In the genomic region with DNA sequence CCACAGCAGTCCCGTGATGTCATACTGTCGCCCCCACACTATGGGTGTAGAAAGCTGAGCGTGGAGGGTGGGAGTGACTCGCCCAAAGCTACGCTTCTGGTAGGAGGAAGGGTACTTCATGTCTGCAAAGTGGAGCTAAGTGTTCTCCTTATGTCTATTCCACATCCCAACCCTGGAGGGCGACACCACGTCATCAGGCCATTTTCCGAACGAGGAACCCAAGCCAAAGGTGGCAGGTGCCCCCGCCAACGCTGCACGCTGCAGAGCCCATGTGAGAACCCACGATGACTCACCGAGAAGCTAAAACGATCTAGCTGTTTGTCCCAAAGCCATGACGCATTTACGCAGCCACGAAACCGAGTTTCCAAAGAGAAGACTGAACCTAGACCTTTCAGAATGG, we compare ENCODE assay signal across 8 mouse cellular contexts. TPM values are rescaled to one million over a fixed set of nuclear protein-coding genes. Genes with fewer than 3 reads are reported as not detected.
A peak's percentile ranks its signal among the peaks of the same experiment; 100 is the strongest.
DNase-seq lines count a peak whose midpoint lies in the region; ATAC-seq and TF ChIP-seq lines count a peak whose summit lies in the region.

No protein-coding gene starts in this region.

- no peak for ATAC-seq in heart, embryonic 16.5 days (replicated peaks; ENCODE audit: extremely low read depth, insufficient read depth, low FRiP score)
- no peak for ATAC-seq in embryonic facial prominence, embryonic 14.5 days (ENCODE audit: low read depth)
- peak; percentile 21; the same call in 1 of the 2 replicates for ATAC-seq in megakaryocyte, adult 5-6 weeks (ENCODE audit: poor library complexity, severe bottlenecking)

- 0 out of 2 replicates have a peak, but pooled peaks cover 3% of the 10 kb centered on the region for H3K9me3 ChIP-seq in heart, embryonic 16.5 days (replicated peaks; ENCODE audit: control insufficient read depth, low read length)
- H3K9me3 ChIP-seq in ES-E14 (ENCODE audit: control insufficient read depth, insufficient read depth, low read depth, low read length) = no peaks in the 10 kb centered on the region
- H3K9me3 ChIP-seq in embryonic facial prominence, embryonic 14.5 days (ENCODE audit: control insufficient read depth, low read length) = no peaks in the 10 kb centered on the region

- DNase-seq in heart, postnatal 10 days = no peak
- no peak for DNase-seq in ES-E14 (ENCODE audit: low read depth, low spot score)
- no peak for DNase-seq in embryonic facial prominence, embryonic 14.5 days (ENCODE audit: low spot score)
- DNase-seq in layer of hippocampus, adult 8-10 months (ENCODE audit: low spot score in 2 of 2) = peak; percentile 87 to 89
- peak; percentile 51 for DNase-seq in thymus, postnatal 4 days
- no peak for DNase-seq in heart, postnatal 14 days

- no peaks in the 10 kb centered on the region for H3K4me1 ChIP-seq in heart, embryonic 16.5 days (ENCODE audit: control insufficient read depth, insufficient read depth, low read length)
- peaks cover 0 to 4% of the 10 kb centered on the region in 2 experiments; a peak in 2 of 4 replicates for H3K4me1 ChIP-seq in ES-E14 (ENCODE audit: control insufficient read depth in 2 of 2, insufficient read depth in 2 of 2, low read length in 2 of 2, poor library complexity in 1 of 2)
- no peaks in the 10 kb centered on the region for H3K4me1 ChIP-seq in embryonic facial prominence, embryonic 14.5 days (ENCODE audit: control insufficient read depth, insufficient read depth, low read length)

- 34% methylated on average over 19 of the region's 19 CpGs for WGBS in heart, embryonic 16.5 days
- 41% methylated on average over 19 of the region's 19 CpGs for WGBS in embryonic facial prominence, embryonic 14.5 days

- intact Hi-C loops in heart, postnatal 10 days (cut with DNase I) = no loop called here
- intact Hi-C loops in heart, postnatal 14 days (cut with DNase I) = no loop called here

- no peaks in the 10 kb centered on the region for H3K36me3 ChIP-seq in heart, embryonic 16.5 days (ENCODE audit: control insufficient read depth, insufficient read depth)
- H3K36me3 ChIP-seq in ES-E14 (ENCODE audit: control insufficient read depth, insufficient read depth, low read length, poor library complexity, severe bottlenecking) = no peaks in the 10 kb centered on the region
- no peaks in the 10 kb centered on the region for H3K36me3 ChIP-seq in embryonic facial prominence, embryonic 14.5 days (ENCODE audit: control insufficient read depth, insufficient read depth, low read length)

- no peak overlapping the region for H3K27ac ChIP-seq in heart, embryonic 16.5 days (ENCODE audit: low read length)
- no peak overlapping the region for H3K27ac ChIP-seq in ES-E14 (ENCODE audit: insufficient read depth, low read depth, low read length, poor library complexity, severe bottlenecking)
- H3K27ac ChIP-seq in embryonic facial prominence, embryonic 14.5 days (replicated peaks; ENCODE audit: low read depth, low read length) = no peak overlapping the region

- no peaks in the 10 kb centered on the region; the same call in 1 of the 2 replicates for H3K27me3 ChIP-seq in heart, embryonic 16.5 days (ENCODE audit: control insufficient read depth, insufficient read depth, low read length)
- H3K27me3 ChIP-seq in embryonic facial prominence, embryonic 14.5 days (replicated peaks; ENCODE audit: control insufficient read depth, insufficient read depth, low read length) = no peaks in the 10 kb centered on the region

- in situ Hi-C loops in ES-E14 (cut with MboI; ENCODE audit: low sequenced_read_pairs in 2 of 2, unreplicated experiment in 2 of 2) = loop anchor here (10.0 to 25.0 kb wide), 2 partner anchors 182 to 195 kb away; partner anchors contain the start of genes Ccdc114 (in 1 of the 2) and Emp3 (in 1 of the 2)

- no peak overlapping the region for H3K9ac ChIP-seq in heart, embryonic 16.5 days (ENCODE audit: low read length)
- no peak overlapping the region for H3K9ac ChIP-seq in ES-E14 (ENCODE audit: insufficient read depth, low read depth, low read length, poor library complexity, severe bottlenecking)
- H3K9ac ChIP-seq in embryonic facial prominence, embryonic 14.5 days (ENCODE audit: low read depth, low read length) = peak overlapping the region; percentile 46; the same call in 1 of the 2 replicates

- peak overlapping the region; percentile 23 for H3K4me3 ChIP-seq in heart, embryonic 16.5 days (ENCODE audit: low read length)
- peak overlapping the region; percentile 15 to 60; a peak in 2 of 4 replicates for H3K4me3 ChIP-seq in ES-E14 (ENCODE audit: insufficient read depth in 1 of 2, low read depth in 1 of 2, low read length in 2 of 2, poor library complexity in 1 of 2, severe bottlenecking in 1 of 2)
- H3K4me3 ChIP-seq in embryonic facial prominence, embryonic 14.5 days (ENCODE audit: low read depth, low read length) = peak overlapping the region; percentile 31

- peak overlapping the region; percentile 45 for H3K4me2 ChIP-seq in heart, embryonic 16.5 days (ENCODE audit: low read depth, low read length)
- H3K4me2 ChIP-seq in embryonic facial prominence, embryonic 14.5 days (ENCODE audit: low read depth, low read length) = peak overlapping the region; percentile 54

TF ChIP-seq in ES-E14, 5 proteins besides CTCF, POLR2A, EP300 and RAD21:
- no peak for TF ChIP-seq ZNF384 (IDR thresholded peaks at IDR 0.05; ENCODE audit: low read depth, low read length)
- no peak for TF ChIP-seq CHD2 (IDR thresholded peaks at IDR 0.05; ENCODE audit: low read depth, low read length)
- no peak for TF ChIP-seq HCFC1 (IDR thresholded peaks at IDR 0.05; ENCODE audit: borderline replicate concordance, insufficient read depth, low read length)
- TF ChIP-seq ZC3H11A (IDR thresholded peaks at IDR 0.05; ENCODE audit: borderline replicate concordance, low read depth, low read length) = no peak
- no peak for TF ChIP-seq MAFK (IDR thresholded peaks at IDR 0.05; ENCODE audit: insufficient read depth, low read depth, low read length)

RNA-seq across cellular contexts. Expression of gene Spaca4, which starts 16.7 kb away (rescaled TPM):
- polyA plus RNA-seq in heart, embryonic 16.5 days (2015; fragmentation: Nextera tagmentation; extraction: Ambion mirVana) = not detected in 2 replicates
- total RNA-seq in heart, postnatal 10 days (2021) = not detected
- 0.76 and 1.7 TPM in 2 replicates for total RNA-seq in ES-E14 (2012; rRNA removed)
- polyA plus RNA-seq in embryonic facial prominence, embryonic 14.5 days (2014; fragmentation: Nextera tagmentation; extraction: Ambion mirVana) = not detected in 2 replicates
- not detected for total RNA-seq in layer of hippocampus, adult 8-10 months (2022)
- total RNA-seq in megakaryocyte, adult 5-6 weeks (2015) = not detected in 2 replicates
- not detected in 2 replicates for total RNA-seq in megakaryocyte, adult 5-6 weeks (2017)
- not detected for total RNA-seq in heart, postnatal 14 days (2021)

RNA-seq across cellular contexts. Expression of gene Fam83e, which starts 21.3 kb away (rescaled TPM):
- polyA plus RNA-seq in heart, embryonic 16.5 days (2015; fragmentation: Nextera tagmentation; extraction: Ambion mirVana) = 0.39 and 0.84 TPM in 2 replicates
- total RNA-seq in heart, postnatal 10 days (2021) = under 1 TPM; 0.10 to 0.12 TPM
- total RNA-seq in ES-E14 (2012; rRNA removed) = 6.1 and 6.6 TPM in 2 replicates
- 0.36 and 0.39 TPM in 2 replicates for polyA plus RNA-seq in embryonic facial prominence, embryonic 14.5 days (2014; fragmentation: Nextera tagmentation; extraction: Ambion mirVana)
- under 1 TPM in 3 of 4 experiments, not detected in 1; 0.18 to 0.41 (median 0.19) TPM for total RNA-seq in layer of hippocampus, adult 8-10 months (2022)
- 0.18 and 0.29 TPM in 2 replicates for total RNA-seq in megakaryocyte, adult 5-6 weeks (2015)
- 0.12 and 0.22 TPM in 2 replicates for total RNA-seq in megakaryocyte, adult 5-6 weeks (2017)
- total RNA-seq in heart, postnatal 14 days (2021) = under 1 TPM; 0.17 to 0.24 TPM

RNA-seq across cellular contexts. Expression of gene Sphk2, which starts 24.5 kb away (rescaled TPM):
- 18.9 and 19.1 TPM in 2 replicates for polyA plus RNA-seq in heart, embryonic 16.5 days (2015; fragmentation: Nextera tagmentation; extraction: Ambion mirVana)
- 10 to 100 TPM; 17.4 to 20.1 TPM for total RNA-seq in heart, postnatal 10 days (2021)
- total RNA-seq in ES-E14 (2012; rRNA removed) = 18.7 and 21.5 TPM in 2 replicates
- polyA plus RNA-seq in embryonic facial prominence, embryonic 14.5 days (2014; fragmentation: Nextera tagmentation; extraction: Ambion mirVana) = 24.0 and 25.6 TPM in 2 replicates
- 10 to 100 TPM; 28.1 to 36.7 (median 32.7) TPM for total RNA-seq in layer of hippocampus, adult 8-10 months (2022)
- 14.6 and 21.2 TPM in 2 replicates for total RNA-seq in megakaryocyte, adult 5-6 weeks (2015)
- 13.7 and 15.7 TPM in 2 replicates for total RNA-seq in megakaryocyte, adult 5-6 weeks (2017)
- 10 to 100 TPM; 17.5 to 18.8 TPM for total RNA-seq in heart, postnatal 14 days (2021)

RNA-seq across cellular contexts. Expression of gene Rpl18, which starts 27.1 kb away (rescaled TPM):
- polyA plus RNA-seq in heart, embryonic 16.5 days (2015; fragmentation: Nextera tagmentation; extraction: Ambion mirVana) = 520 and 591 TPM in 2 replicates
- 100 to 1,000 TPM; 698 to 700 TPM for total RNA-seq in heart, postnatal 10 days (2021)
- 3,487 and 5,312 TPM in 2 replicates for total RNA-seq in ES-E14 (2012; rRNA removed)
- polyA plus RNA-seq in embryonic facial prominence, embryonic 14.5 days (2014; fragmentation: Nextera tagmentation; extraction: Ambion mirVana) = 1,174 and 1,204 TPM in 2 replicates
- 100 to 1,000 TPM; 385 to 434 (median 409) TPM for total RNA-seq in layer of hippocampus, adult 8-10 months (2022)
- 1,249 and 1,272 TPM in 2 replicates for total RNA-seq in megakaryocyte, adult 5-6 weeks (2015)
- 1,058 and 1,261 TPM in 2 replicates for total RNA-seq in megakaryocyte, adult 5-6 weeks (2017)
- 100 to 1,000 TPM; 552 to 626 TPM for total RNA-seq in heart, postnatal 14 days (2021)

RNA-seq across cellular contexts. Expression of gene Dbp, which starts 37.5 kb away (rescaled TPM):
- polyA plus RNA-seq in heart, embryonic 16.5 days (2015; fragmentation: Nextera tagmentation; extraction: Ambion mirVana) = 3.0 and 3.6 TPM in 2 replicates
- total RNA-seq in heart, postnatal 10 days (2021) = 10 to 100 TPM; 22.7 to 29.8 TPM
- 10.0 and 10.6 TPM in 2 replicates for total RNA-seq in ES-E14 (2012; rRNA removed)
- 3.4 and 4.7 TPM in 2 replicates for polyA plus RNA-seq in embryonic facial prominence, embryonic 14.5 days (2014; fragmentation: Nextera tagmentation; extraction: Ambion mirVana)
- 100 to 1,000 TPM in 2 of 4 experiments, 10 to 100 TPM in 2; 76.7 to 136 (median 109) TPM for total RNA-seq in layer of hippocampus, adult 8-10 months (2022)
- 3.3 and 4.1 TPM in 2 replicates for total RNA-seq in megakaryocyte, adult 5-6 weeks (2015)
- 3.9 and 5.9 TPM in 2 replicates for total RNA-seq in megakaryocyte, adult 5-6 weeks (2017)
- total RNA-seq in heart, postnatal 14 days (2021) = 10 to 100 TPM; 24.7 to 27.1 TPM

Comparison
In these comparisons a context has a peak if more than half of its experiments do, and no peak if none do; other contexts are left out.
1. DNase-seq: peak in layer of hippocampus, adult 8-10 months (2 of 2) and thymus, postnatal 4 days (single experiment); none in heart, postnatal 10 days (0 of 2), ES-E14 (single experiment), embryonic facial prominence, embryonic 14.5 days (single experiment) and heart, postnatal 14 days (0 of 2).
2. Peak in every context shown above with its lines, with median percentiles within 50 percentile points of each other: H3K4me3 ChIP-seq.